8 mouse cellular contexts compared by ENCODE assay signal in the genomic region with DNA sequence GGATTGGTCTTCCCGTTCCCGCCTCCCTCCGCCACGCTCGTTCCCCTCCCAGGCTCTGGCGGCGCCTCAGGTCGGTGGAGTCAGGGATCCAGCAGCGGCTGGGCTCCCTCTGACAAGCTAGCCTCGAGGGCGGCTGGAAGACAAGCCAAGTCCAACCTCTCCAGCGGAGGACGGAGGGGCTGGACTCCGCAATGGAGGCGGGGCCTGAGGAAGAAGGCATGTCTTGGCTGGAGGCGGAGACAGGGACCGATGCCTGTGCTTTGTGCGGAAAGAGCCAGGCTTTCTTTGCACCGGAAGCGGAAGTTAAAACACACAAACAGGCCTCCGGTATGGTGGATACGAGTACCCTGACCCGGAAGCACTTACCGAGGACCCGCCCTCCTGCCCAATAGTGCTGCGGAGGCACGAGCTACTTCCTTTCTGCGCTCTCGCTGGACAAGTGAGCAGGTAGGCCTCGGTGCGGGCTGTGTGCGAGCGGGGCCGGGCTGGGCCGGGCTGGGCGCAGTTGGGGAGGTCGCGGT. TPM values are rescaled to one million over a fixed set of nuclear protein-coding genes. Genes with fewer than 3 reads are reported as not detected.
DNase-seq lines count a peak whose midpoint lies in the region; ATAC-seq lines count a peak whose summit lies in the region.

A gene (plus strand): TSS at position 377 of the 521 bp plus-strand sequence.

- H3K36me3 ChIP-seq in hindbrain, embryonic 11.5 days (ENCODE audit: control insufficient read depth, insufficient read depth, low read length), result no peaks in the 10 kb centered on the region

- peak; percentile 98 for ATAC-seq in hindbrain, embryonic 11.5 days (ENCODE audit: low FRiP score)

- no peaks in the 10 kb centered on the region for H3K27me3 ChIP-seq in hindbrain, embryonic 11.5 days (ENCODE audit: control insufficient read depth, insufficient read depth, low read length)

- peak within 1 kb of the TSS; percentile 93 for H3K9ac ChIP-seq in hindbrain, embryonic 11.5 days (ENCODE audit: low read depth, low read length)

- H3K4me1 ChIP-seq in hindbrain, embryonic 11.5 days (replicated peaks; ENCODE audit: control insufficient read depth, insufficient read depth, low read length), result no peaks in the 10 kb centered on the region; the same call in 1 of the 2 replicates

- H3K27ac ChIP-seq in hindbrain, embryonic 11.5 days (ENCODE audit: low read depth, low read length), result peak within 1 kb of the TSS; percentile 86

- peak within 1 kb of the TSS; percentile 64 for H3K4me2 ChIP-seq in hindbrain, embryonic 11.5 days (replicated peaks; ENCODE audit: low read depth, low read length)

- under 1% methylated on average over 36 of the region's 38 CpGs for WGBS in hindbrain, embryonic 11.5 days

- peak within 1 kb of the TSS; percentile 92 for H3K4me3 ChIP-seq in hindbrain, embryonic 11.5 days (ENCODE audit: low read depth, low read length)

- DNase-seq in Muller cell, postnatal 12 days (ENCODE audit: inconsistent ontology term), result peak; percentile 99
- peak; percentile 99 for DNase-seq in cerebellum, adult 9-11 months
- DNase-seq in frontal cortex, adult 2 months (ENCODE audit: extremely low spot score in 1 of 2, low spot score in 1 of 2), result peak; percentile 98
- DNase-seq in hindbrain, embryonic 11.5 days (ENCODE audit: low spot score), result peak; percentile 99
- DNase-seq in layer of hippocampus, postnatal 10 days (ENCODE audit: low spot score in 2 of 2), result peak; percentile 95 to 96
- peak; percentile 99 for DNase-seq in lung, postnatal 10 days
- peak; percentile 96 for DNase-seq in ovary, postnatal 36 days (ENCODE audit: low spot score)
- DNase-seq in thymus, postnatal 25 days, result peak; percentile 96

- H3K9me3 ChIP-seq in hindbrain, embryonic 11.5 days (ENCODE audit: control insufficient read depth, low read length), result no peaks in the 10 kb centered on the region

RNA-seq across cellular contexts. Expression of the gene that starts here (rescaled TPM):
- 1,869 and 1,955 TPM in 2 replicates for polyA plus RNA-seq in frontal cortex, adult 2 months (2012; rRNA removed)
- 432 and 442 TPM in 2 replicates for polyA plus RNA-seq in hindbrain, embryonic 11.5 days (2014; fragmentation: Nextera tagmentation; extraction: Ambion mirVana)
- total RNA-seq in layer of hippocampus, postnatal 10 days (2021), result 100 to 1,000 TPM; 654 to 715 TPM

Comparison
In these comparisons a context has a peak if more than half of its experiments do, and no peak if none do; other contexts are left out.
1. Peak in every context shown above with its lines: DNase-seq, ATAC-seq, H3K4me3 ChIP-seq and H3K27ac ChIP-seq.